Mouse (Mus musculus) kidney, embryonic 16.5 days (tissue): Measurements from ENCODE around the gene Tnpo2. TPM values are rescaled to one million over a fixed set of nuclear protein-coding genes. Genes with fewer than 3 reads are reported as not detected.

ENCODE experiments used
- ATAC-seq: fragments of 200-750 bp; cut with Nextera tagmentation; 2 replicates; pipeline ENCODE4 v1.8.0; 2017; ENCODE audit warnings: moderate TSS enrichment; ENCODE audit not compliant: low FRiP score, low TSS enrichment
- H3K27ac ChIP-seq: fragments of 300-500 bp; sonication (generic); 2 replicates; pipeline ENCODE4 v1.5.1; 2014; ENCODE audit warnings: low read length
- H3K27me3 ChIP-seq: fragments of 300-500 bp; sonication (generic); 2 replicates; pipeline ENCODE4 v1.6.1; 2014; ENCODE audit warnings: low read length, control low read depth, mixed read lengths; ENCODE audit not compliant: insufficient read depth
- H3K36me3 ChIP-seq: fragments of 300-500 bp; sonication (generic); 2 replicates; pipeline ENCODE4 v1.6.1; 2014; ENCODE audit warnings: low read length, control low read depth, mixed read lengths; ENCODE audit not compliant: insufficient read depth
- H3K4me1 ChIP-seq: fragments of 300-500 bp; sonication (generic); 2 replicates; pipeline ENCODE4 v1.6.1; 2014; ENCODE audit warnings: low read length, control low read depth, mixed read lengths; ENCODE audit not compliant: insufficient read depth
- H3K4me2 ChIP-seq: fragments of 300-500 bp; sonication (generic); replicated peaks from 2 replicates; pipeline ENCODE4 v1.6.1; 2014; ENCODE audit warnings: low read depth, low read length
- H3K4me3 ChIP-seq: fragments of 300-500 bp; sonication (generic); 2 replicates; pipeline ENCODE4 v1.5.1; 2014; ENCODE audit warnings: mild to moderate bottlenecking, low read length
- H3K9ac ChIP-seq: fragments of 300-500 bp; sonication (generic); replicated peaks from 2 replicates; pipeline ENCODE4 v1.6.1; 2014; ENCODE audit warnings: low read length
- H3K9me3 ChIP-seq: fragments of 300-500 bp; sonication (generic); 2 replicates; pipeline ENCODE4 v1.6.1; 2016; ENCODE audit warnings: low read length, control low read depth
- WGBS: fragments of 180-500 bp; shearing (Covaris S2); extraction: QIAGEN DNeasy Blood & Tissue Kit; methylation state at CpG from one replicate; pipeline ENCODE4 v1.1.7; 2014; 5-methylcytosine and 5-hydroxymethylcytosine counted together
- microRNA-seq: library from miRNA; unstranded; fragments of <30 nt; microRNA quantifications from one replicate; pipeline ENCODE4, GENCODE M21; 2016
- polyA plus RNA-seq: library from polyadenylated mRNA; unstranded; fragments of >200 nt; fragmentation: Nextera tagmentation; extraction: Ambion mirVana; gene quantifications from 2 replicates; pipeline ENCODE4 v1.2.1, GENCODE M21; 2015

The Tnpo2 gene
- polyA plus RNA-seq, 1 experiment from 2014 or later, result 27.5 TPM

GRCm38 (mm10) chr8:85095051-85095450, 58.3 kb downstream of the Tnpo2 start:
- Histone ChIP-seq H3K36me3 (peaks cover 48% of the 10 kb centered on the region), H3K9me3 (no peaks in the 10 kb centered on the region), H3K9ac (no peak overlapping the region), H3K27me3 (no peaks in the 10 kb centered on the region), H3K4me1 (no peaks in the 10 kb centered on the region), H3K4me2 (no peak overlapping the region), H3K4me3 (no peak overlapping the region), H3K27ac (no peak overlapping the region)
- ATAC-seq, result no peak
- WGBS, result 93% methylated on average over 13 of the region's 13 CpGs

DNA sequence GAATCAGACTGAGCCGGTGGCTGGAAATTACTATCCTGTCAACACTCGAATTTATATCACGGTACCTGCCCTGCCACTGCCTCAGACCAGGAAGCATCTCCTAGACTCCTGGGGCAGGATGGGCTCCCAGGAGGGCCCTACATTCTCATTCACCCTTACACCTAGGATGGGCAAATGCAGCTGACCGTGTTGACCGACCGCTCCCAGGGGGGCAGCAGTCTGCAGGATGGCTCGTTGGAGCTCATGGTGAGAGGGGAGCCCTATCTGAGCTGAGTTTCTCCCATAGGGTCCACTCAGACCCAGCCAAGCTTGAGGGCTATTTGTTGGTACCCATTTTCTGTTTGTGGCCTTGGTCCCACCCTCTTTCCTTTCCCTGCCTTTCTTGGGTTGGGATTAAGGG, 58.9 kb downstream of the Tnpo2 start:
- Histone ChIP-seq H3K36me3 (peaks cover 48% of the 10 kb centered on the region), H3K27me3 (no peaks in the 10 kb centered on the region)

DNA sequence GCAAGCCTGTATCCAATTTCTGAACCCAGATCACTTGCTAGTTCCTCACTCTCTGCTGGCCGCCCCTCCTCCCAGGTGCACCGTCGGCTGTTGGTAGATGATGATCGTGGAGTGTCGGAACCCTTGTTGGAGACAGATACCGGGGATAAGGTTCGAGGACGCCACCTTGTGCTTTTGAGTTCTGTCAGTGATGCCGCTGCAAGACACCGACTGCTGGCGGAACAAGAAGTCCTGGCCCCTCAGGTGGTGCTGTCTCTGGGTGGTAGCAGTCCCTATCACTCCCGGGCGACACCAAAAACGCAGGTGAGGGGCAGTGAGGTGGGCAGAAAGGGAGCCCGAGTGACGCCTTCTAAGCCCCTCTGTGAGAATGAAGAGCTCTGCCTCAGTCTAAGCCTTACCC, 59.5 kb downstream of the Tnpo2 start:
- no peaks in the 10 kb centered on the region for H3K4me1 ChIP-seq
- ATAC-seq, result no peak
- H3K4me2 ChIP-seq, result no peak overlapping the region
- H3K4me3 ChIP-seq, result no peak overlapping the region
- 89% methylated on average over 16 of the region's 16 CpGs for WGBS
- no peak overlapping the region for H3K9ac ChIP-seq
- H3K27me3 ChIP-seq, result no peaks in the 10 kb centered on the region
- no peak overlapping the region for H3K27ac ChIP-seq
- H3K9me3 ChIP-seq, result no peaks in the 10 kb centered on the region
- H3K36me3 ChIP-seq, result peaks cover 44% of the 10 kb centered on the region

More for the DNA sequence above, 58.9 kb downstream of the Tnpo2 start:
- H3K4me2 ChIP-seq, result no peak overlapping the region
- H3K4me1 ChIP-seq, result no peaks in the 10 kb centered on the region
- no peak for ATAC-seq
- WGBS, result 87% methylated on average over 7 of the region's 7 CpGs
- no peak overlapping the region for H3K9ac ChIP-seq
- H3K27ac ChIP-seq, result no peak overlapping the region
- H3K4me3 ChIP-seq, result no peak overlapping the region
- no peaks in the 10 kb centered on the region for H3K9me3 ChIP-seq

DNA sequence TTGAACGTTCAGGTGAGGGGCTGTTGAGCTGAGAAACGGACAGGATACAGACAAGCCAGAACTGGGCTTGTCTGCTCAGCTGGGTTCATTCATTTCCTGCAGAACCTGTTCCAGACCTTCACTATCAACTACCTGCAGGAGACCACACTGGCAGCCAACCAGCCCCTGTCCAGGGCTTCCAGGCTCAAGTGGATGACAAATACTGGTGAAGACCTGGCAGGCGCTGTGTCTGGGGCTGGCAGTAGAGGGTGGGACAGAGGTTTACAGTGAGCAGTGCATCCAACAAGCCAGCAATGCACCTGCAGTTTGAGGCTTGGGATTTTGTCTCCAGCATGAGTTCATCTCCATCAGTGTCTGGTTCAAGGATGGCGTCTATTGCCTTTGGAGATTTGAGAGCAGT, 60.1 kb downstream of the Tnpo2 start:
- H3K4me1 ChIP-seq, result no peaks in the 10 kb centered on the region
- no peak for ATAC-seq

DNA sequence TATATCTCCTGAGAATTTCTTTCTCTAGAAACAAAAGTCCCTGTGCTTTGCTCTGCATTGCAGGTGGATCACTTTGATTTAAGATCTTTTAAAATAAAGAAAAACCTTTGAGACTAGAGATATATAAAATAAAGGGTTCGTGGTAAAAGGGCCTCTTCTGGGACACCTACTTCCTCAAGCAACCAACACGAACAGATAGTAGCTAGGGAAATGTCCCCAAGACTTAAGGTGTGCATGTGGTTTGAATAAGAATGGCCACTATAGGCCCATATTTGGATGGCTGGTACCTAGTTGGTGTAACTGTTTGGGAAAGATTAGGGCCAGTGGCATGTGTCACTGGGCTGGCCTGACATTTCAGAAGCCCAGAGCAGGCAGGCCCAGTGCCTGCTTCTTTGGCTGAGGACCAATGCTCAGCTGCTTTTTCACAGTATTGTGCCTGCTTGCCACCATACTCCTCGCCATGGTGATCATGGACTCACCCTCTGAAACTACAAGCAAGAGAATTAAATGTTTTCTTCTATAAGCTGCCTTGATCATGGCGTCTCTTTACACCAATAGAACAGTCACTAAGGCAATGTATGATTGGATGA, 63.5 kb downstream of the Tnpo2 start:
- Histone ChIP-seq H3K9me3 (no peaks in the 10 kb centered on the region), H3K4me2 (no peak overlapping the region), H3K36me3 (peaks cover 30% of the 10 kb centered on the region), H3K4me3 (no peak overlapping the region), H3K27ac (no peak overlapping the region), H3K27me3 (no peaks in the 10 kb centered on the region), H3K9ac (no peak overlapping the region), H3K4me1 (no peaks in the 10 kb centered on the region)
- ATAC-seq, result no peak
- WGBS, result 83% methylated on average over 4 of the region's 4 CpGs

More for the DNA sequence above, 60.1 kb downstream of the Tnpo2 start:
- H3K9me3 ChIP-seq, result no peaks in the 10 kb centered on the region
- H3K36me3 ChIP-seq, result peaks cover 42% of the 10 kb centered on the region
- H3K27ac ChIP-seq, result no peak overlapping the region
- no peak overlapping the region for H3K4me2 ChIP-seq
- no peak overlapping the region for H3K4me3 ChIP-seq
- H3K27me3 ChIP-seq, result no peaks in the 10 kb centered on the region
- no peak overlapping the region for H3K9ac ChIP-seq
- 92% methylated on average over 4 of the region's 4 CpGs for WGBS

Small RNA genes within 50 kb of the gene (microRNA-seq; reads per million reads assigned to microRNA genes)
- not detected for gene Mir7070

Other genes with a start within 250 kb of the Tnpo2 start
- 14.8 and 15.9 TPM in 2 replicates for gene Nfix, start 236.6 kb upstream of the Tnpo2 start, polyA plus RNA-seq
- 6.6 and 9.0 TPM in 2 replicates for gene Dand5, start 214.1 kb upstream of the Tnpo2 start, polyA plus RNA-seq
- gene Gadd45gip1, start 205.4 kb upstream of the Tnpo2 start, polyA plus RNA-seq, result 49.7 and 51.6 TPM in 2 replicates
- gene Rad23a, start 196.2 kb upstream of the Tnpo2 start, polyA plus RNA-seq, result 109 and 114 TPM in 2 replicates
- 1,143 and 1,180 TPM in 2 replicates for gene Calr, start 190.0 kb upstream of the Tnpo2 start, polyA plus RNA-seq
- 110 and 120 TPM in 2 replicates for gene Farsa, start 179.9 kb upstream of the Tnpo2 start, polyA plus RNA-seq
- gene Syce2, start 164.8 kb upstream of the Tnpo2 start, polyA plus RNA-seq, result 60.7 and 61.3 TPM in 2 replicates
- gene Gcdh, start 143.0 kb upstream of the Tnpo2 start, polyA plus RNA-seq, result 61.2 and 70.4 TPM in 2 replicates
- gene Klf1, start 135.0 kb upstream of the Tnpo2 start, polyA plus RNA-seq, result 2.4 and 2.8 TPM in 2 replicates
- gene Dnase2a, start 128.4 kb upstream of the Tnpo2 start, polyA plus RNA-seq, result 10.2 and 10.6 TPM in 2 replicates
- gene Mast1, start 99.6 kb upstream of the Tnpo2 start, polyA plus RNA-seq, result 0.34 and 0.54 TPM in 2 replicates
- gene Rtbdn, start 89.9 kb upstream of the Tnpo2 start, polyA plus RNA-seq, result 0.19 and 0.30 TPM in 2 replicates
- not detected in 2 replicates for gene Gm49661, start 67.5 kb upstream of the Tnpo2 start, polyA plus RNA-seq
- gene Prdx2, start 67.3 kb upstream of the Tnpo2 start, polyA plus RNA-seq, result 810 and 819 TPM in 2 replicates
- 137 and 138 TPM in 2 replicates for gene Rnaseh2a, start 67.1 kb upstream of the Tnpo2 start, polyA plus RNA-seq
- 8.3 and 11.7 TPM in 2 replicates for gene Junb, start 58.2 kb upstream of the Tnpo2 start, polyA plus RNA-seq
- 34.8 and 35.2 TPM in 2 replicates for gene Hook2, start 46.3 kb upstream of the Tnpo2 start, polyA plus RNA-seq
- not detected in 2 replicates for gene Best2, start 22.4 kb upstream of the Tnpo2 start, polyA plus RNA-seq
- 150 and 154 TPM in 2 replicates for gene Asna1, start 11.6 kb upstream of the Tnpo2 start, polyA plus RNA-seq
- gene Trir, start 10.1 kb upstream of the Tnpo2 start, polyA plus RNA-seq, result 93.3 and 104 TPM in 2 replicates
- 34.6 and 37.3 TPM in 2 replicates for gene Fbxw9, start 23.1 kb downstream of the Tnpo2 start, polyA plus RNA-seq
- 0.62 and 0.92 TPM in 2 replicates for gene Gm5741, start 31.1 kb downstream of the Tnpo2 start, polyA plus RNA-seq
- 60.6 and 70.5 TPM in 2 replicates for gene Dhps, start 34.8 kb downstream of the Tnpo2 start, polyA plus RNA-seq
- 141 TPM in 2 replicates for gene Wdr83os, start 43.8 kb downstream of the Tnpo2 start, polyA plus RNA-seq
- 53.0 and 54.8 TPM in 2 replicates for gene Wdr83, start 44.4 kb downstream of the Tnpo2 start, polyA plus RNA-seq
- gene Man2b1, start 46.4 kb downstream of the Tnpo2 start, polyA plus RNA-seq, result 46.9 and 53.6 TPM in 2 replicates
- 2.7 and 3.8 TPM in 2 replicates for gene Zfp791, start 86.2 kb downstream of the Tnpo2 start, polyA plus RNA-seq
- not detected in 2 replicates for gene Cks1brt, start 115.0 kb downstream of the Tnpo2 start, polyA plus RNA-seq
- not detected in 2 replicates for gene Olfr371, start 189.1 kb downstream of the Tnpo2 start, polyA plus RNA-seq